Mouse (Mus musculus) hindbrain, embryonic 14.5 days (tissue): ENCODE measurements at regions not wholly inside any gene's neighbourhood (a gene's known extent, or its start where the extent isn't known, plus 50 kb on each side); places are given as distances from the start of the nearest gene placed in this dataset.

ENCODE experiments used
- ATAC-seq: fragments of 200-750 bp; cut with Nextera tagmentation; 2 replicates; pipeline ENCODE4 v1.8.0; 2017; ENCODE audit warnings: moderate number of reproducible peaks, mild to moderate bottlenecking, moderate TSS enrichment, moderate library complexity; ENCODE audit not compliant: low FRiP score
- DNase-seq: peaks from one replicate; pipeline ENCODE4 v3.0.0-alpha.2; 2015; ENCODE audit warnings: low spot score
- H3K27ac ChIP-seq: fragments of 300-500 bp; sonication (generic); 2 replicates; pipeline ENCODE4 v1.5.1; 2014; ENCODE audit warnings: mild to moderate bottlenecking, moderate library complexity
- H3K27me3 ChIP-seq: fragments of 300-500 bp; sonication (generic); 2 replicates; pipeline ENCODE4 v1.6.1; 2014; ENCODE audit warnings: mild to moderate bottlenecking, low read length, mixed read lengths; ENCODE audit not compliant: control insufficient read depth, insufficient read depth
- H3K36me3 ChIP-seq: fragments of 300-500 bp; sonication (generic); replicated peaks from 2 replicates; pipeline ENCODE4 v1.6.1; 2014; ENCODE audit not compliant: control insufficient read depth, insufficient read depth
- H3K4me1 ChIP-seq: fragments of 300-500 bp; sonication (generic); replicated peaks from 2 replicates; pipeline ENCODE4 v1.6.1; 2014; ENCODE audit warnings: antibody characterized with exemption, low read length, mixed read lengths; ENCODE audit not compliant: control insufficient read depth, insufficient read depth
- H3K4me2 ChIP-seq: fragments of 300-500 bp; sonication (generic); replicated peaks from 2 replicates; pipeline ENCODE4 v1.6.1; 2014; ENCODE audit warnings: mild to moderate bottlenecking, moderate library complexity
- H3K4me3 ChIP-seq: fragments of 300-500 bp; sonication (generic); replicated peaks from 2 replicates; pipeline ENCODE4 v1.5.1; 2014; ENCODE audit warnings: mild to moderate bottlenecking, low read length
- H3K9ac ChIP-seq: fragments of 300-500 bp; sonication (generic); 2 replicates; pipeline ENCODE4 v1.6.1; 2014
- H3K9me3 ChIP-seq: fragments of 300-500 bp; sonication (generic); 2 replicates; pipeline ENCODE4 v1.6.1; 2016; ENCODE audit warnings: low read length; ENCODE audit not compliant: control insufficient read depth
- WGBS: fragments of 180-500 bp; shearing (Covaris S2); extraction: QIAGEN DNeasy Blood & Tissue Kit; methylation state at CpG from one replicate; pipeline ENCODE4 v1.1.7; 2014; 5-methylcytosine and 5-hydroxymethylcytosine counted together

DNA sequence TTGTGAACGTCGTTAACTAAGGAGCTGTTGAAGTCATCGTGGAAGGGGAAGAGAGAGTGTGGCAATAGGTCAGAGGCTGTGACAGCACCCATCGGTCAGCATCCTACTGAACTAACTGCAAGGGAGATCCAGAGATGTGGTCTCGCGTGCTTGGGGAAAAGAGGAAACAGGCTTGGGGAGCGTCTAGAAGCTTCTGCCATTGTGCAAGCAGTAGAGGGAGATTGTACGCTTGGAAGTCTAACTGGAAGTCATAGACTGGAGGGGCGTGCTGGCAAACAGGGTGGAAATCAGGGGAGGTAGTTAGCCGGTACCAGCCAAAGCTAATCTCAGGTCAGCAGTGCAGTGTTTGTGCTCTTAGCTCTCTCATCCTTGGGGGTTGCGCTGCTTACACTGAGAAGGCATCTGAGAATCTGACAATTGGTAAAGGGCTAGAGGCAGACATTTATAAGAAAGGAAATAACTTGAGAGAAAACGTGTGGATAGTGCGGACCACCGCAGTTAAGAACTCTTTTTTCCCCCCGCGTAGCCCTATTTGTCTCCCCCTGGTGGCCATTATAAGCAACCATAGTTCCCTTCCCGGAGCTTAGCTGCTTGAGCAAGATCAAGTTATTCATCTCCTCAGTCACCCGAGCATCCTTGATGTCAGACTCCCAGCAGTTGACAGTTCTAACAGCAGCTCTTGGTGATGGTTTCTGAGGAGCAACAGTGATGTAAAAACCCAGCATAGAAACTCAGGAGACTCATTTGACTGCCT lies 151.5 kb downstream of the 4933412E24Rik start:
- ATAC-seq = peak; percentile 31; the same call in 1 of the 2 replicates
- Histone ChIP-seq H3K4me3 (no peak overlapping the region), H3K27me3 (no peaks in the 10 kb centered on the region), H3K4me2 (0 out of 2 replicates have a peak overlapping the region, but pooled peaks have one; percentile 2), H3K9me3 (no peaks in the 10 kb centered on the region), H3K27ac (no peak overlapping the region), H3K36me3 (no peaks in the 10 kb centered on the region), H3K9ac (no peak overlapping the region), H3K4me1 (no peaks in the 10 kb centered on the region)
- 52% methylated on average over 18 of the region's 18 CpGs for WGBS
- peak; percentile 74 for DNase-seq

GRCm38 (mm10) chr15:59852271-59853000 lies 164.0 kb downstream of the 4933412E24Rik start:
- DNase-seq = no peak

GRCm38 (mm10) chr15:59845158-59845739 lies 171.2 kb downstream of the 4933412E24Rik start:
- Histone ChIP-seq H3K4me2 (no peak overlapping the region), H3K36me3 (no peaks in the 10 kb centered on the region), H3K4me3 (no peak overlapping the region), H3K9ac (no peak overlapping the region), H3K27me3 (no peaks in the 10 kb centered on the region), H3K9me3 (no peaks in the 10 kb centered on the region), H3K27ac (no peak overlapping the region), H3K4me1 (no peaks in the 10 kb centered on the region)
- WGBS = 77% methylated on average over 7 of the region's 7 CpGs
- no peak for DNase-seq
- ATAC-seq = no peak

More at GRCm38 (mm10) chr15:59852271-59853000, 164.0 kb downstream of the 4933412E24Rik start:
- Histone ChIP-seq H3K9me3 (no peaks in the 10 kb centered on the region), H3K9ac (no peak overlapping the region), H3K27ac (no peak overlapping the region), H3K4me2 (no peak overlapping the region), H3K4me3 (no peak overlapping the region), H3K27me3 (no peaks in the 10 kb centered on the region), H3K4me1 (no peaks in the 10 kb centered on the region), H3K36me3 (no peaks in the 10 kb centered on the region)
- 77% methylated on average over 12 of the region's 12 CpGs for WGBS
- no peak for ATAC-seq

- ATAC-seq = no peak
- Histone ChIP-seq H3K27me3 (no peaks in the 10 kb centered on the region), H3K27ac (no peak overlapping the region), H3K4me1 (no peaks in the 10 kb centered on the region), H3K9me3 (no peaks in the 10 kb centered on the region), H3K36me3 (no peaks in the 10 kb centered on the region), H3K4me3 (no peak overlapping the region), H3K9ac (no peak overlapping the region), H3K4me2 (no peak overlapping the region)
- 81% methylated on average over 5 of the region's 5 CpGs for WGBS
- no peak for DNase-seq
Measured at GRCm38 (mm10) chr15:59836631-59837030, 179.8 kb downstream of the 4933412E24Rik start.

- H3K4me1 ChIP-seq = no peaks in the 10 kb centered on the region
- H3K9me3 ChIP-seq = no peaks in the 10 kb centered on the region
- WGBS = 83% methylated on average over 3 of the region's 3 CpGs
- no peak overlapping the region for H3K27ac ChIP-seq
- no peaks in the 10 kb centered on the region for H3K27me3 ChIP-seq
- H3K9ac ChIP-seq = no peak overlapping the region
- no peak for ATAC-seq
- no peak for DNase-seq
- no peak overlapping the region for H3K4me2 ChIP-seq
- H3K36me3 ChIP-seq = no peaks in the 10 kb centered on the region
- no peak overlapping the region for H3K4me3 ChIP-seq
Measured at GRCm38 (mm10) chr15:59833232-59833631, 183.2 kb downstream of the 4933412E24Rik start.

DNA sequence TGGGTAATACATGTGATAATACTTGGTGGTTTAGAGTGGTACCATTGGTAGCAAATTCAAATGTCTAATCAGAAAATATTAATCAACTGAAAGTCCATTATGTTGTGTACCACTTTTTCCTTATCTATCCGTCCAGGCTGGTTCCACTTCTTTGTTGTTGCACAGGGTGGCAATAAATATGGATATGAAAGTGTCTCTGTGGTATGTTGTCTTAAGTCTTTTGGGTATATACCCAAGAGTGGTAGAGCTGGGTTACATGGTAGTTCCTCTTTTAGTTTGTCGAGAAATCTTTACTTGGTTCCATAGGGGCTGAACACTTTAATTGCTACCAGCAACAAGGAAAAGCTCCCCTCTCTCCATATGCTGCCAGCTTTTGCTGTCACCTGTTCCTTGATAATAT lies 184.9 kb downstream of the 4933412E24Rik start:
- WGBS = 84% methylated on average over 2 of the region's 2 CpGs
- Histone ChIP-seq H3K4me1 (peaks cover 3% of the 10 kb centered on the region; the same call in 1 of the 2 replicates), H3K36me3 (no peaks in the 10 kb centered on the region), H3K27me3 (no peaks in the 10 kb centered on the region), H3K27ac (no peak overlapping the region), H3K4me3 (no peak overlapping the region), H3K9me3 (no peaks in the 10 kb centered on the region), H3K4me2 (no peak overlapping the region), H3K9ac (no peak overlapping the region)
- no peak for ATAC-seq
- no peak for DNase-seq

GRCm38 (mm10) chr15:59830553-59831462 lies 185.6 kb downstream of the 4933412E24Rik start:
- DNase-seq (no peak), ATAC-seq (no peak)
- no peaks in the 10 kb centered on the region for H3K36me3 ChIP-seq
- H3K9ac ChIP-seq = no peak overlapping the region
- H3K4me1 ChIP-seq = peaks cover 10% of the 10 kb centered on the region; the same call in 1 of the 2 replicates
- H3K27me3 ChIP-seq = no peaks in the 10 kb centered on the region
- no peak overlapping the region for H3K4me3 ChIP-seq
- WGBS = 90% methylated on average over 17 of the region's 17 CpGs
- H3K9me3 ChIP-seq = no peaks in the 10 kb centered on the region
- H3K4me2 ChIP-seq = no peak overlapping the region
- no peak overlapping the region for H3K27ac ChIP-seq

DNA sequence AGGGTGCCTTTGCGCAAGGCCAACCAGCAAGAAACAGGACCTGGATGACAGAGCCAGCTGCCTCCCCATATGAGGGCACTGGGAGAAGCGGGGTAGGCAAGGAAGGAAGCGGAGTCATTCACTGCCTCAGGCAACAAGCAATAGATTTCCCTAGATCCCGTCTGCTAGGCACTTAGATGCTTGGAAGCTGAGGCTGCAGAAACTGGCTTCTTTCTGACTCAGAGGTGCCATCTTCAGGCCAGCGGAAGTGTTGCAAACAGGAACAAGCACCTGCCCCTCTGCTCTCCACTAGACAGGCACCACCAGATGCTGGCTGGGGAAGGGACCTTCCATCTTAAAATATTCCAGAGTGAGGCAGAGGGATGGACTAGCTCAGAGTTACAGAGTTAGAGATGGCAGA lies 188.0 kb downstream of the 4933412E24Rik start:
- Histone ChIP-seq H3K27ac (no peak overlapping the region), H3K36me3 (no peaks in the 10 kb centered on the region), H3K4me2 (no peak overlapping the region), H3K9me3 (no peaks in the 10 kb centered on the region), H3K4me1 (peaks cover 11% of the 10 kb centered on the region; the same call in 1 of the 2 replicates), H3K9ac (no peak overlapping the region), H3K27me3 (no peaks in the 10 kb centered on the region), H3K4me3 (no peak overlapping the region)
- peak; percentile 83 for DNase-seq
- ATAC-seq = peak; percentile 75
- WGBS = 18% methylated on average over 5 of the region's 5 CpGs
